Mouse (Mus musculus): ENCODE measurements around the gene Atrn.
"Not testable (repeated sequence)": the region's sequence is repeated elsewhere in the genome, so short reads cannot be mapped to it uniquely, and the experiment has no call there.

The Atrn gene

DNA sequence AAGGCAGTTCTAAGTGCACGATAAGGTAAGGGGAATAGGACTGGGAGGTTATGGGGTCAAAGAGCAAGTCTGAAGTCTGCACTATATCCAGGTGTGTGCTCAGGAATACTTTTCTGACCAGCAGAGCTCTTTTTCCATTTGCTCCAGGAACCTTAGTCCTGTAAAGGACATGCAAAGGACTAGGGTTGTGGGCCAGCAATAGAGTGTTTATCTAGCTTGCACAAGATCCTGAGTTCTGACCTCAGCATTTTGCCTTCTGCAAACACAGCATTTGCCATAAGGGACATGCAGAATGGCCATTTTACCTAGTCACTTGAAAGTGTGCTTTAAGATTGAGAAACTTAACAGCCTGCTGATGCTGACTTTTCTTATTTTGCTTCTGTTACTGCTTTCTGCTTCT, 58.7 kb downstream of the Atrn start:
- DNase-seq, result no peak

- no peak for DNase-seq
These were observed 64.7 kb downstream of the Atrn start for GRCm38 (mm10) chr2:130971030-130971429.

GRCm38 (mm10) chr2:130972386-130972785, 66.1 kb downstream of the Atrn start:
- DNase-seq, result no peak

DNA sequence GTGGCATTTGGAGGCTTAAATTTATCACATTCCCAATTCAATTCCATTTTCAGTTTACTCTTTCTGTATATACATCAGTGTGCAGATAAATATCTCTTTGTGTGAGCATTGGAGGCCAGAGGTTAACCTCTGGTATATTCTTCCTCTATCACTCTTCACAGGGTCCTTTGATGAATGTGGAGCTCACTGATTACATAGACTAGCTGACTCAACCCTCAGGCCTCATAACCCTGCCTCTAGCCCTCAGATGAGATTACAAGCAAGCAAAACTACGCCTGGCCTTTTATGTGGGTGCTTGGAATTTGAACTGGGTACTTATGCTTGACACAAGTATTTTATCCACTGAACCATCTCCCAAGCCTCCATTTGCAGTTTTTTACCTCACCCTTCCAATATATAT, 68.6 kb downstream of the Atrn start:
- DNase-seq, result no peak

GRCm38 (mm10) chr2:130977589-130977988, 71.3 kb downstream of the Atrn start:
- no peak for DNase-seq

DNA sequence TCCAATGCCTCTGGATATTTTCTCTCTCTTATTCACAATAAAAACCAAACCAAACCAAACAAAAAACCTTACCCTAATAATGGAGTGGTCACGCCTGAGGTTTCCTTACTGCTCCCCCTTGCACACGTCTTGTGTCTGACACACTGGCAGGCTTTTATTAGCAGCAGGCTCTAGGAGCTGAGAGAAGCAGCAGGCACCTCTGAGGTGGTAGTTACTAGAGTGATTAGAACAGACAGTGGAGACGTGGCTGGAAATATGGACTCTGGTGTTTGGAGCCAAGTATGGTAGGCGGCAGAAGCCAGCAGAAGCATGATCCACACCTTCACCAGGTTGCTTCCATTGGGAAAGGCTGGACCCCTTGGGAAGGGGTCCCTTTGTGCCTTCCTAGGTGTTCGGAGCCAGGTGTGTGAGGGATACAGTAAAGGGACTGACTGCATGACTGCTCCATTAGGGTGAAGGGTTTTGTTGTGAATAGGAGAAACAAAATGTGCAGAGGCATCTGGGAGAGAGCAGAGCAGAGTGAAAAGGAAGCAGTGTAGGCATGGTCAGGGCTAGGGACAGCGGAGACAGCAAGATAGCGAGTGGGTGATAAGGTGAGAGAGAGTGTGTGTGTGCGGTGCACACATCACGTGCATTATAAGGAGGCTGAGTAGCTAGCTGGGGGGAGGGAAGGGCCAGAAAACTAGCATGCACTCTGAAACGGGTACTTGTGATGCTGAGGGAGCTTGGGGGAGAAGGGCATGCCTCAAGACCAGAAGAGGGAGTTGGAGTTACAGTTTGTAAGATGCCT, 72.0 kb downstream of the Atrn start:
- DNase-seq, result no peak

DNA sequence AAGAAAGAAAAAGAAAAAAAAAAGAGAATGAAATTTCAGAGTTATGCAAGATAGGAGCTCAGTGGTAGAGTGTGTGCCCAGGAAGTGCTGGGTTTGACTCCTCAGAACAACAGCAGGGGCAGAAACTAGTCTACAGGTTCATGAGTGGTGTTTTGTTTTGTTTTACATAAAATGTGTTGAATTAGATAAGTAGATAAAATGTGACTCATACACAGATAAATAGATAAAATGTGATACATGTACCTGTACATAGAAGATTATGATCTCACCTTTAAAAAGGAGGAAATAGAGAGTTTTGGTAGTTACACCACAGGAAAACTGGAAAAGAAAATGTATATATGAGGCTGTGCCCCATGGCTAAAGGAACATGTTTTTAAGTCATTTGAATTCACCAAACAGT, 72.8 kb downstream of the Atrn start:
- DNase-seq, result no peak

GRCm38 (mm10) chr2:130992818-130993217, 86.5 kb downstream of the Atrn start:
- DNase-seq, result no peak

DNA sequence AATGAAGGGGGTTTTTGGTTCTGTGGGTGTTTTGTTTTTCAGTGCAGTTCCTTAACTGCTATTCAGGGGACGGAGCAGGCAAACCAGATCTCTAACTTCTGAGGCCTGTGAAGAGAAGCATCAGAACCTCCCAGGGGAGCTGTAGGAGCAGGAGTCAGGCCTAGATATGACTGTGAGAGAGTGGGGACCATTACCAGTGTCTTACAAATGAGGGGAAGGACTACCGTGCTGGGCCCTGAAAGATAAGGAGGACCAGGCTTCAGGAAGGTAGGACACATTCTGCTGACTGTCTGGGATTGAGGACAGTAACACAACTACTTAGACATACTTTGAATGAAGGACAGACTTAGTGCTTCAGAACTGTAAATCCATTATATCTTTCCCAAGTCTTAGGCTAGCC, 102.8 kb downstream of the Atrn start:
- no peak for DNase-seq

DNA sequence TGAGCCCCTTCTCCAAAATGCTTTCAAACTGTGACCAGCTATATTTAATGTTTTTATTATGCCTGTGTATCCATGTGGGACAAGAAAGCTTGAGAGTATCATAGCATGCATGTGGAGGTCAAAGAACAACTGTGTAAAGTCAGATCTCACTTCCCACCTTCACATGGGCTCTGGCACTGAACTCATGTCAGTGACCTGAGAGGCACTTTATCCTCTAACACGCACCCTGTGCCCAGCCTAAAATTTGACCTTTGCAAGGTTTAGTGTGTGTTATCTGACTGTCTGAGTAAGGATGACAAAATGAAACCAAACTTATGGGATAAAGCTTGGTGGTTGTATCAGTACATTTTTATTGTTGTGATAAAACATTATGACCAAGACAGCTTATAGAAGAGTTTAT, 104.3 kb downstream of the Atrn start:
- DNase-seq, result no peak

DNA sequence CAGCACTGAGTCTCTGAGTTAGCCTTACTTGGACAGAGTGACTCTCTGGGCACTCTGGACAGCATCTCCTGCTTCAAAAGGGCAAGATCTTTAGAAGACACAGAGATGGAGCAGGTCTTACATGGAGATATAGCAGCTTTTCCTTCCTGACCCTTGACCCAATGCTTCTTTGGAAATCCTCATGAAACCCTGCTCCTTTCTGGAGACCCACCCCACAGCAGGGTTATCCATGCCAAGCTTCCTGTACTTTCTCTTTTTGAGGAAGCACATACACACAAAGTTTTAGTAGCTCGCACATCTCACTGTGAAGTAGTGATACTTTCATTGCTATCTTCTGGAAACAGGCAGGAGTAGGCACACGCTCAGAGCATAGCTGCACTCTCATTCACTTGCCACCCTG, 118.9 kb downstream of the Atrn start:
- DNase-seq, result no peak

DNA sequence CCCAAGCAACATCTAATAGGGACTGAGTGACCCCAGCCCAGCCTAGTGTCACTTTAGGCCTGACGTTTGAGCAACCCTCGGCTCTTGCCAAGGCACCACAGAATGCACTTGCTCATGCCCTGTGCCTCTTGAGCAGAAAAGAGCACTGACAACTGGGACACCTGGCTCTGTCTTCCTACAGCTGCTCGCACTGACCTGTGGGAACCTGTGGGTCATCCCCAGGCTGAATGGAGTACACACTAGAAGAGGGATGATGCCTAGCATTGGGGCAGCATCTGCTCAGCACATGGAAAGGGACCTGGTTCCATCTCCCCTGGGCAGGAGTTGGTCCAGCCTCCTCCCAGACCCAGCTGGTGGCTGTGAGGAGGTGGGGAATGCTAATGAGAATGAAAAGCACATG, 120.6 kb downstream of the Atrn start:
- DNase-seq, result no peak

GRCm38 (mm10) chr2:131029065-131029935, 123.0 kb downstream of the Atrn start:
- no peak for DNase-seq

DNA sequence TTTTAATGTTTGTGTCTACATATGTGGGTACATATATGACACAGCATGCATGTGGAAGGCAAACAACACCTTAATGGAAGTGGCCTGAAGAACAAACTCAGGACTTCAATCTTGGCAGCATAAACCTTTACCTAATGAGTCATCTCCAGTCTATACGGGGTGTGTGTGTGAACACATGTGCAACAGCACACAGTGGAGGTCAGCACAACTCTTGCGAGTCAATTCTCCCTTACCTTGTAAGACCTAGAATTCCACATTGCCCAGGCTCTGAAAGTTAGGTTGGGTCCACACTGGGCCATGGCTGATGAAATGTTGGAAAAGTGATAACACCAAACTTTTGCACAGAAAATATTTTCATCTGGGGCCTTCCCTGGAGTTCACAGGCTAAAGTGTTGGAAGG, 124.3 kb downstream of the Atrn start:
- DNase-seq, result no peak

DNA sequence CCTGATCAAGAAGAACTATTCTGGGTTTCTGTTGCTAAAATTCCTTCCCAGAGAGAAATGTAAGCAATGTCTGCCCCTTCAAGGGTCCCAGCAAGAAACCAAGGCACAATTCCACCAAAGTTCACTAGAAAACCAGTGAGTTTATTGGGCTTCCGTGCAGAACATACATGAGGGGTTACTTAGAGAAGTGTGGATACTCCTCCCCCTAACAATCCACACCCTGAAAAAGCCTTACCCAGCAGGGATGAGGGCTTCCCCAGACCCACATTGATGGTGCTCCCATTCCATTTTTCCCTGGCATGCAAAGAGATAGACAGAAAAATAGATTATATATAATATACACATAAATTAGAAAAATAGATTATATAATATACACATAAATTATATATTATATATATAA, 124.7 kb downstream of the Atrn start:
- DNase-seq, result no peak

DNA sequence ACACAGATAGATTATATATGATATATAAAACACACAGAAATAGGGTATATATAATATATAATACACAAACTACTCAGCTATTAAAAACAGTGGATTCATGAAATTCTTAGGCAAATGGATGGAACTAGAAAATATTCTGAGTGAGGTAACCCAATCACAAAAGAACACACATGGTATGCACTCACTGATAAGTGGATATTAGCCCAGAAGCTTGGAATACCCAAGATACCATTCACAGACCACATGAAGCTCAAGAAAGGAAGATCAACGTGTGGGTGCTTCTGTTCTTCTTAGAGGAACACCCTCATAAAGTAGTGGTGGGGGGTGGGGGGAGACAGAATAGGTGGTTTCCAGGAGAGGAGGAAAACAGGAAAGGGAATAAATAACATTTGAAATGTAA, 125.1 kb downstream of the Atrn start:
- not testable (repeated sequence) for DNase-seq

- no peak for DNase-seq
These were observed 130.0 kb downstream of the Atrn start for GRCm38 (mm10) chr2:131036343-131036742.

GRCm38 (mm10) chr2:131036757-131037156, 130.5 kb downstream of the Atrn start:
- no peak for DNase-seq

DNA sequence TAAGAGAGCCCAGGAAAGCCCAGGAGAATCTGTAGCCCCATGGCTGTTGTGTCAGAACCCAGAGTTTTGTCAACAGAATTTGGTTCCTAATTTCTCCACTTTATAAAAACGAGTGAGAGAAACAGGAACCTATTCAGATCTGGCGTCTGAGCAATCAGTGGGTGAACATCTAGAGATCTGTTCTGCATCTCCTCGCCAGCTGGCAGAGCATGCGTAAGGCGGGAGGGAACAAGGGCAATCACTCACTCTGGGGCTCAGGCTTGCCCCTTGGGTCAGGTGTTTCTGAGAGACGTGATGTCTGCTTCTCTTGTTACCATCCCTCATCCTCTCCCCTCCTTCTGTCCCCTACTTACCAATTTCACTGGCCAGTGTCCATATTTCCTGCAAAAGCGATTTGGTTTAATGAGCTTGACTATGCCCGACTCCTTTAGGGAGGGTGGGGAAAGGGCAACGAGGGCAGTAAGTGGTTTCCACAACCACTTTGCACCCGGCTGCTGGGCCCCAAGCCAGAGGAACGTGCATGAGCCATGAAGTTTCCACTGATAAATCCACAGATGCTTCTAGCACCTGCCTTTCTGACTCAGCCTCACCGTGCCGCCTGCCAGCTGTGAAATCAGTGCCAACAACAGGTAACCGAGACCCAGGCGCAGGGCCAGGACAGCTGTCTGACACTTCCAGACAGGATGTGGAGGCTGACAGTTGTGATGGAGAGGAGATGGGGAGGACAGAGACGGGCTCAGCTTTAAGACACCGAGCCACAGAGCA, 131.1 kb downstream of the Atrn start:
- DNase-seq, result peak; percentile 40

DNA sequence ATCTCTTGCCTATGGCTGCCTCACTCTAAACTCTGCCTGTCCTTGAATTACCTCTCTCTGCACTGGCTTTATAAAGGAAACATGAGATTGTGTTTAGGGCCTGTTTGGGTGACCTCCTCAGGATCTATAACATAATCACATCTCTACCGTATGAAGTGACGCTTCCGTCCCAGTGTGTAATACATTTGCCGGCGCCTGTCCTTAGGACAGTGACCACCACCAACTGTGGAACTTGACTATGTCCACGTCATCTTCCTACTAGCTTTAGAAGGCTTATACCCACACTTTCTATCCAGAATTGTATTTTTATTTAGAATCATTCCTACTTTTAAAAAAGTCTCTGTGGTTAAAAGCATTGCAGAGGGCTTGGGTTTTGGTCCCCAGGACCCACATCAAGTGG, 131.9 kb downstream of the Atrn start:
- DNase-seq, result no peak

DNA sequence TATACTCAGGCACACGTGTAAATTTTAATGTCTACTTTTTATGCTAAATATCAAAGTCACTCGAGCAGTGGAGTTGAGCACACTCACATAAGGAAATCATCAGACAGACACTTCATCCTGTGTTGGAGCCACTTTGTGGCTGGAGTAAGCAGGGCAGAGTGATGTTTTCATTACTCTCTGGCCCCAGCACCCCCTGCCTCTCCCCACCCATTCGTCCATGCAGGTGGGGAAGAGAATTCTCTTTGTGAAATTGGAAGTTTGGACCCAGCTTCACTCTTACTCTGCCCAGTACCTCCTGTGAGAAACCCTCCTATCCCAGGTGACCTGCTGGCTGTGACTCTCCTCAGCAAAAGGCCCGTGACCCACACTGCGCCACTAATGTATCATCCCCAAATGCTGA, 132.4 kb downstream of the Atrn start:
- no peak for DNase-seq

GRCm38 (mm10) chr2:131040854-131041825, 134.8 kb downstream of the Atrn start:
- DNase-seq, result peak; percentile 81
